Mouse (Mus musculus) heart, adult 2 months (tissue): Measurements from ENCODE around the gene Isca2.

Source experiments
- CTCF ChIP-seq: fragments of 200-600 bp; IDR thresholded peaks from 2 replicates; pipeline ENCODE4 v1.8.1; 2022; ENCODE audit warnings: antibody characterized with exemption, mild to moderate bottlenecking, moderate library complexity
- EP300 ChIP-seq: fragments of 200-500 bp; IDR thresholded peaks from 2 replicates; pipeline ENCODE4 v1.6.1; 2011; ENCODE audit warnings: low read depth, low read length, control low read depth; ENCODE audit not compliant: insufficient read depth
- POLR2A ChIP-seq: fragments of 200-500 bp; IDR thresholded peaks from 2 replicates; pipeline ENCODE4 v1.6.1; 2011; ENCODE audit warnings: mild to moderate bottlenecking, low read depth, low read length, control low read depth; ENCODE audit not compliant: insufficient read depth

DNA sequence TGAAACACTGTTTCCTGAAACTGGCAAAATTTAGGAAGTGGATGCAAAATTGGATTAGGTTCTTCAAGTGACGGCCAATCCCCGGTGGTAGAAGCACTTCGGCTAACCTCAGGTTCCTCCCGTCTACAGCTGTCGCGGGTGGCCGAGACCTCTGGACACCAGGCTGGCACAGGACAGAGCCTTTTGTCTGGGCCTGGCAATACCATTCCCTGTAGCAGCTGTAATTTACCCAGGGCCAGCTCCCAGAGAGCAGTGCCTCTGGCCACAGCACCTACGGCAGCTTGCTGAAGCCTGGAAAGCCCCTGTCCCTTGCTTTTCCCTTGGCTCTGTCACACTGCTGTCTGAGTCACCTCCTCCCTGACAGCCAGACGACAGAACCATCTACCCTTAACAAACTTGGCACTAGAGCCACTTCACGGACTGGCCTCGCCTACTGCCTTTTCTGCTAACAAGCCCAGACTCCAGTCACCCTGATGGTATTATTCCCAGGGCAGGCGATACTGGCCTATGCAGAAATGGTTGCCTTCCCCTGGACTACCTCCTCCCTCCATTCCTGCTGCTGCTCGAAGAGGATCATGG lies 28.6 kb downstream of the Isca2 start:
- TF ChIP-seq CTCF (no peak), POLR2A (no peak), EP300 (no peak)
